Mouse (Mus musculus) olfactory bulb, adult 2 months (tissue): ENCODE results near the gene Paqr8.

ENCODE experiments used
- CTCF ChIP-seq: fragments of 200-500 bp; IDR thresholded peaks from 2 replicates; pipeline ENCODE4 v1.5.1; 2012; ENCODE audit warnings: low read depth, mild to moderate bottlenecking, low read length, moderate library complexity; ENCODE audit not compliant: insufficient read depth
- POLR2A ChIP-seq: fragments of 200-500 bp; IDR thresholded peaks from 2 replicates; pipeline ENCODE4 v1.6.1; 2012; ENCODE audit warnings: mild to moderate bottlenecking, low read depth, low read length, moderate library complexity; ENCODE audit not compliant: insufficient read depth

GRCm38 (mm10) chr1:20867241-20867902 is 23.0 kb upstream of the Paqr8 start:
- no peak for TF ChIP-seq CTCF
- TF ChIP-seq POLR2A = no peak
